Mouse (Mus musculus): ENCODE results near the gene Cox4i2.

Gene Cox4i2

DNA sequence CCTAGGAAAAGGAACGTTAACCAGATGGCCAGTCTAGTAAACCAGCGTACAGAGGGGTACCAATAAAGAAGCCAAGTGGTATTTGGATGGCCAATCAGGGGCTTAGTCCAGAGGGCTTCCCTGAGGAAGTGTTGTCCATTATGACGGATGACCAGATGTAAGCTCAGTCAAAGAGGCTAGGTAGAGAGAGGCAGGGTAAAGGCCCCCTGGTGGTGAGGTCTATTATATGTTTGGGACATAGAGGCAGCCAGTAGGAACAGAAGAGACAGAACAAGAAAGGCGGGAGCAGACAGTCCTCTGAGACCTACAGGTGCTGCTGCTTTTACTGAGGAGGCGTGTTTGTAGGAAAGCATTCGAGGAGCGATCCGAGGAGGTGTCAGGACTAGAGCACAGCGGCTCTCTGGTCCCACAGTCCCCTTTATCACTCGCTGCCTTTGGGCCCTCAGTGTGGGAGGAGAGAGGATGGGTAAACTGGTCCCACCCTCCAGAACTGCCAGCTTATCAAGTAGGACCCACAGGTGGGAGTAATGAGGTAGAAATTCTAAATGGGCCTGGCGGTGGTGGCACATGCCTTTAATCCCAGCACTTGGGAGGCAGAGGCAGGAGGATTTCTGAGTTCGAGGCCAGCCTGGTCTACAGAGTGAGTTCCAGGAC, 13.8 kb downstream of the Cox4i2 start:
- DNase-seq (ENCODE audit: low read depth, low spot score), result peak; percentile 66

DNA sequence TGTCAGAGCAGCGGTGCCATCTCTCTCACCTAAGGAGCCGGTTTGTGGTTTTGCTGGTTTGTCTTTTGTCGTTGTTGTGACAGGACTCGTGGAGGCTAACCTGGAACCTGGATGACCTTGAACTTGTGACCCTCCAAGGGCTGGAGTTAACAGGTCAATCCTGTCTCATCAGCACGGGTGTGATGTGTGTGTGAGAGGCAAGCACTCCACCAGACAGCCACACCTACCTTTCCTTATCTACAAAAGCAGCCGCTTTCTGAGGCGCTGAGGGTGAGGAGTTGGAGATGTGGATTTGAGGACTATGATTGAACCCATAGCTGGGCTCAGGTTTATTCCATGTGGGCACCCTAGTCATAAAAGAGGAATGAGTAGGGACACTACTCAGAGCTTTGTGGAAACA, 15.7 kb downstream of the Cox4i2 start:
- DNase-seq (ENCODE audit: low read depth, low spot score), result no peak

- no peak for DNase-seq (ENCODE audit: low read depth, low spot score)
Observed at GRCm38 (mm10) chr2:152771571-152771970, 17.6 kb downstream of the Cox4i2 start.

- no peak for DNase-seq (ENCODE audit: low read depth, low spot score)
Observed at GRCm38 (mm10) chr2:152772231-152772630, 18.3 kb downstream of the Cox4i2 start.

- peak; percentile 82 for DNase-seq (ENCODE audit: low read depth, low spot score)
Observed at GRCm38 (mm10) chr2:152775357-152775756, 21.4 kb downstream of the Cox4i2 start.

DNA sequence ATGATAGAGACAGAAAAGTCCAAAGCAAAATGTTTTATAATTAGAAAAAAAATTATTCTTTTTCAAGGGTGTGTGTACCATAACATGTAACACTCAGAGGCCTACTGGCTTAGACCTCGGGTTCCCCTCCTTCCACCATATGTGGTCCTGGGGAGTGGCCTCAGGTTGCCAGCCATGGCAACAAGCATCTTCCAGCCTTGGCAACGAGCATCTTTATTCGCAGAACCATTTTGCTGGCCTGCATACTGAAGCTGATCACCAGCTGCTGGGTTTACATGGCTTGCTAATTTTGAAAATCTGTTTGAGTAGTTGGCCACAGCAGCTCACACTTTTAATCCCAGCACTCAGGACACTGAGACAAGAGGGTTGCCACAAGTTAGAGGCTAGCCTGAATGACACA, 22.0 kb downstream of the Cox4i2 start:
- no peak for DNase-seq (ENCODE audit: low read depth, low spot score)

GRCm38 (mm10) chr2:152776435-152776834, 22.5 kb downstream of the Cox4i2 start:
- DNase-seq (ENCODE audit: low read depth, low spot score), result no peak

DNA sequence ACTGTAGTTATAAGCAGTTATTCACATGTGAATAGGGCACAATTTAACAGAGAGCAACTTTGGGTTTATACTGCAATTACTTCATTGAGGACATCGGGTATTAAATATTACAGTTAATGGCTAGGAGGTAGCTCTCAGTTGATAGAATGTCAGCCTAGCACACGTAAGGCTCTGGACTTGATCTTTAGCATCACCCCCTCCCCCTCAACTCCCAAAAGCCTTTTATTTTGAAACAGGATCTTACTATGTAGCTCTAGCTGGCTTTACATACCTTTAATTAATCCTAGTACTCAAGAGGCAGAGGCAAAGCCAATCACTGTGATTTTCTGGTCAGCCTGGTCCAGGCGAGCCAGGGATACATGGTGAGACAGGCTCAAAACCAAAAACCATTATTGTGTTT, 23.1 kb downstream of the Cox4i2 start:
- DNase-seq (ENCODE audit: low read depth, low spot score), result no peak

GRCm38 (mm10) chr2:152780466-152780865, 26.5 kb downstream of the Cox4i2 start:
- DNase-seq (ENCODE audit: low read depth, low spot score), result no peak

DNA sequence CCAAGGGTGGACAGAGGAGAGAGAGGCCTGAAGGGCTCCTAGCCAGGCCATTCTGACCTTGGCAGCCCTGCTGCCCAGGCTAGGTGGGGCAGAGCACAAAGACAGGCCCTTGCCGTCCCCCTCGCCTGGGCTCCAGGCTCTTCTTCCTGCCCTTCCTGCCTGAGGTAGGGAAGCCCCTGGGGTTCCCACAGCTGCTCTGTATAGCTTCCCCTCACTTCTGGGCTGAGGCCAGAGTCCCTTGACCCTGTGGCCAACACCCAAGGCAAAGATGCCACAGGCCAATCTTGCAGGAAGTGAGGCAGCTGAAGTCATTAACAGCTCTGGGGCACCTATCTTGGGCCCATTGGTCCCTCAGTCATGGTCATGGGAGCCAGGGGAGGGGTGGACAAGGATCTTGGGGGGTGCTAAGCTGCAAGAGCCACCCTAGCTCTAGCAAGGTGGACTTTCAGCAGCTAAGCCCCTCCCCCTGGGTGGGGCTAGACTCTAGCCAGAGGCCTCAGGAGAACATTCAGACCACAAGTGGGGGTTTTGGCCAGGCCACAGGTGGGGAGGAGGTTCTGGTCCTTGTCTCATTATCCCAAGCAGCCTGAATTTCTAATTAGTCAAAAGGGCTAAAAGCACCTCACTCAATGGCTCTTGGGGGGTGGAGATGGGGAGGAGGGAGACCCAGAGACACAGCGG, 27.2 kb downstream of the Cox4i2 start:
- DNase-seq (ENCODE audit: low read depth, low spot score), result no peak

GRCm38 (mm10) chr2:152782656-152783055, 28.7 kb downstream of the Cox4i2 start:
- DNase-seq (ENCODE audit: low read depth, low spot score), result no peak

DNA sequence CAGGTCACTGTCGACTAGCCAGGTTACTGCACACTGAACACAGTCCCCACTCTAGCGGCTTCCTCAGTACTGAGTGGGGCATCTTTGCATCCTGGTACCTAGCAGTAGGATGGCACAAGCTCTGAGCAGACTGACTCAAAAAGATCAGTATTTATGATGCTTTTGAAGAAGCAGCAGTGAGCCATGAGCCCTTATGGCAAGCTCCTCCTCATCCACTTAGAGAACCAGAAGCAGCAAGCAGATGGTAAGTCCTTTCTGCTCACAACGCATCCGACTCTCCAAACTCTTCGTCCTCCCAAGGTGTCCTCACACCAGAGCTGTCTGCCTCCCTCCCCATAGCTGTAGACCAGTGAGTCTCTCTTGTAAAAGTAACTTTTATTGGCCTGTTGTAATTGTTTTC, 29.3 kb downstream of the Cox4i2 start:
- DNase-seq (ENCODE audit: low read depth, low spot score), result no peak

- DNase-seq (ENCODE audit: low read depth, low spot score), result no peak
Observed at GRCm38 (mm10) chr2:152784640-152785039, 30.7 kb downstream of the Cox4i2 start.

DNA sequence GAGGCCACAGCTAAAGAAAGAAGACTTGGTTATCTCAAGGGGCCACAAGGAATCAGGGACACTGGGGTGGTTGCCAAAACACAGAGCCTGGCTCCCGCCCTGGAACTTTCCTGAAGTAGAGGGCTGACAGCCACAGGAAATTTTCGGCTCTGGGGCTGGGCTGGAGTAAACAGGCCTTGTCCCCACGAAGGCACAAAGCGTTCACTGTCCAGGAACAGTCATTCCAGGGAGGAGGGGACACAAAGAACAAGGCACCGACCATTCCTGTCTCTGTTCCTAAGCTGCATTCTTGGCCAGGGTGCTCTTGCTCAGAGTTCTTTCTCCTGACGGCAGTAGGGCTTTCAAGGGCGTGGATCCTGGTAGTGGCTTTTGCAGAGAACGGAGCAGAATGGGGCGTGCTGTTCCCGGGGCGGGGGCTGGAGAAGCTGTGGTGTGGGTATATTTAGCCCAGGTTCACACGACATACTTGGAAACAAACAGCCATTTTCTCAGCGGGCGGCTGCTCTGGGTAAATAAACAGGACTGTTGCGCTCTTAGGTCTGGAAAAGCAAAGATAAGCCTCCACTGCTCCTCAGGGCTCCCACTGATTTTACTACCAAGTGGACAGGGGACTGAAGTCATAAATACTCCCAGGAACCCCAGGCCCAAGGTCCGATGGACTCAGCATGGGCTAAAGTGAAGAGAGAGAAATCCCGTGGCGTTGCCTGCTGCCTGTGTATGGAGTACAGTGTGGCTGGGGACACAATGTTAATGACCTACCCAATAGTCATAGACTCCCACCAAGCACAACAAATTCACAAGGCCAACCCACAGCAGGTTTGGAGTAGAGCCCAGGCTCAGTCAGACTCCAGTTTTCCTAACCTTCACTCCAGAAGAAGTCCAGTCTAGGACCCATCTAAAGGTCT, 31.7 kb downstream of the Cox4i2 start:
- no peak for DNase-seq (ENCODE audit: low read depth, low spot score)

GRCm38 (mm10) chr2:152787136-152787535, 33.2 kb downstream of the Cox4i2 start:
- no peak for DNase-seq (ENCODE audit: low read depth, low spot score)

DNA sequence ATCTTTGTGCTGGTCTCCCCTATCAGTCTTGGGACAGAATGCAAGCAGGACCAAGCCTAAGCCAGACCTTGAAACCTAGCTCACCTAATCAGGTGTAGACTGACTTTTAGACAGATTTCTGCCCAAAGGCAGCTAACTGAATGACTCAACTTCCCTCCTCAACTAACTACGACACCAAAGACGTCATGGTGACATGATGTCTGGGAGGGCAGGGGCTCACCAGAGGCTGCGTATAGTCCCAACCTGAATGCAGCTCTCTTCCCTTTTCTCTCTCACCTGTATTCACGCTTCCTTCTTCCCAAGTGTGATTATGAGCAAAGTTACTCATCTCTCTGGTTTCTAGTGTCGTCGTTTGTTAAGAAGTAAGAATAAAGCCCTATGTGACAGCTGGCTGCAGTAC, 33.6 kb downstream of the Cox4i2 start:
- DNase-seq (ENCODE audit: low read depth, low spot score), result peak; percentile 70

DNA sequence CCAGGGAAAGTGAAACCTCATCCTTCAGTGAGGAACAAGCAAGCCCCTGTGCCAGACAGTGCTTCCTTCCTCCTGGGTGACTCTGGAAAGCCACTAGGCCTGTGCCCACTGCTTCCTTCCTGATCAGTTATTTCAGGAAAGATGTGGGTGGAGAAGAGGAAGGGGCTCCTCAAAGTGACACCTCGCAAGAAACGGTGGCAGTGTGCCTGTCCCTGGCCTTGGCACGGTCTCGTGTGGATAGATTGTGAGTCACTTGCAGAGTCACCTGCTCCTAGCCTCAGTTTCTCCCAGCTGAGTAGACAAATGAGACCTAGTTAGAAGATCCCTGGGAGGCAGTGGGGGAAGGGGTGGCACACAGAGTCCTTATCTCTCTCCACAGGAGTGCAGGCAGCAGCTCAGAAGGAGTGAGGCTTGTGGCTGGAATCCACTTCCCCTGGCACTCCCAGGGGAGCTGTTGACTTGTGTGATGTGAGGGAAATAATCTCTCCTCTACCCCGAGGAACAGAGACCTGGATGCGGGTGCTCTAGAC, 35.0 kb downstream of the Cox4i2 start:
- DNase-seq (ENCODE audit: low read depth, low spot score), result peak; percentile 55

GRCm38 (mm10) chr2:152789591-152789999, 35.6 kb downstream of the Cox4i2 start:
- DNase-seq (ENCODE audit: low read depth, low spot score), result peak; percentile 76

DNA sequence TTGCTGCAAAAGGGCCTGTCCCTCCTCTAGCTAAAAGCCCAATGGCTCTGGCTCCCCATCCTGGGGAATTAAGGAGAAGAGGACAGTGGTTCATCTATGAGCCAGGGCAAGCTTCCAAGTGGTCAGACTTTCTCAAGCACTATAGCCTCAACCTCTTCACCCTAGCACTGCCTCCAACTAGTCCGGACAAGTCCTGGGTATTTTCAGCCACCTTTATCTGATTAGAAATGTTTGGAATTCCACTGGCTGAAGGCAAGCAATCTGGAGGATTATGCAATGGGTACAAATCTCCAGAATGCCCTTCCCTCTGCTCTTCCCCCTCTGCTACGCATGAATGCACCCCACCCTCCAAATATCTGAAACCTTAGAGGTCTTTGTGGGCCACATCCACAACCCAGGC, 38.5 kb downstream of the Cox4i2 start:
- DNase-seq (ENCODE audit: low read depth, low spot score), result no peak

GRCm38 (mm10) chr2:152793381-152793780, 39.4 kb downstream of the Cox4i2 start:
- DNase-seq (ENCODE audit: low read depth, low spot score), result no peak

- DNase-seq (ENCODE audit: low read depth, low spot score), result no peak
Observed at GRCm38 (mm10) chr2:152794281-152794827, 40.4 kb downstream of the Cox4i2 start.

GRCm38 (mm10) chr2:152797589-152797988, 43.6 kb downstream of the Cox4i2 start:
- DNase-seq (ENCODE audit: low read depth, low spot score), result no peak

All from CD4-positive helper T cell, adult 2 months (primary cell).